Mouse (Mus musculus) ovary, postnatal 14 days (tissue): Measurements from ENCODE around the gene Tbx5.

Experiments
- DNase-seq: peaks from one replicate; pipeline ENCODE4 v3.0.0; 2022; ENCODE audit warnings: low spot score

Gene Tbx5

DNA sequence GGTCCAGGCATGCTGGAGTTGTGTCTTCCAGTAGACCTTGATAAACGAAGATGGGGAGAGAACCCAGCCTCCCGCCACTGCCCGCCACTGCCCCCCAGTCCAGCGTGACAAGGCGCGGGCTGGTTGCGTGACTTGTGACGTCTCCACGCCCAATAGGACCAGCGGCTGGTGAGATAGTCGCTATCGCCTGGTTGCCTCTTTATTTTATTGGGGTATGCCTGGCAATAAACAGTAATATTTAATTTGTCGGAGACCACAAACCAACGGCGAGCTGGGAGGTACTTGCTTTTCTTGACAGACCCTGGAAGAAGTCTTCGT is at the start of gene Tbx5:
Gene Tbx5, plus strand, starts transcription at position 190 of the 318 bp plus-strand sequence.
- DNase-seq = no peak

DNA sequence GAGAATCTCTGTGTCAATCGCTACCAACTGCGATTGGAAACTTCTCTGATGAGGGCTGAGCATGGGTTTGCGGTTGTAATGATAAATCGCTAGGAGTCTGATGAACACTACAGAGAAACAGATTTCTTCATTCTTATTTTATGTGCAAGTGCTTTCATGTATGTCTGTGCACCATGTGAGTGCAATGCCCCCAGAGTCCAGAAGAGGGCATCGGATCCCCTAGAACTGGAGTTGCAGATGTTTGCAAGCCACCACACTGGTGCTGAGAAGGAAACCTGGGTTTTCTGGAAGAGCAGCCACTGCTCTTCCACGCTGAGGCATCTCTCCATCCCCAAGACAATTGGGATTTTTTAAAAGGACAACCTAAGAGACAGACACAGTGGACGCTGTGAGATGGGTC is 46.5 kb upstream of the Tbx5 start:
- DNase-seq = no peak

DNA sequence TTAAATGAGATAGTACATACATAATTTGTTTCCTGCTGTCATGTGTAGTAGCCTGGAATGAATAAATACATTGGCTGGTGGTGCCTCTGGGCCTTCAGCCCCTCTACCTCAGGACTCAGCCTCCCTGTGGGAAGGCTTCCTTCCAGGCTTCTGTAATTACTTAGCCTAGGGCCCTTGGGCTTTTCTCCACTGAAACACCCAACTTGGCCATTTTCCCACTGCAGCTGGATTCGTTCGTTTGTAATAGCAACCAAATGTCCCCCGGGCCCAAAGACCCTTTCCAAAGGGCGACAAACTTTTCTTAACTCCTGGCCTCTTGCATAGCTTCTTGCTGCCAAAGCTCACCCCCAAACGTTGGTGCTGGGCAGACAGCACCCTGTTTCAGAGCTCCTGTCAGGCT is 40.8 kb upstream of the Tbx5 start:
- no peak for DNase-seq

DNA sequence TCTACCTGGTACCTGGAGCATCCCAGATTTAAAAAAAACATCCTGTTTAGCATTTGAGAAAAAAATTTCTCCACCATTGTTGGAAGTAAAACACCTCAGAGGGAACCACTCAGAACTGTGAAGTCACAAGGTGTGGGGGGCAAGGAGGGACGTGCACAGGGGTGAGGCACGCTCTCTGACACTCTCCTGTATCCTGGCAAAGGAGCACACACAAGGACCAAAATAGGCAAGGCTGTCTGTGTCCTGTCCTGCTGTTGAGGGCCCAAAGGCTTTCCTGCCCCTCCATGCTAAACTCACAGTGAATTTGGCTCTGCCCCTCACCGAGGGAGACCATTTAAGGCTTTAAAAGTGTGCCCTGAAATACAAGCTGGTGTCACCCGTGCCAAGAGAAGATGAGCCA is 38.5 kb upstream of the Tbx5 start:
- DNase-seq = no peak

DNA sequence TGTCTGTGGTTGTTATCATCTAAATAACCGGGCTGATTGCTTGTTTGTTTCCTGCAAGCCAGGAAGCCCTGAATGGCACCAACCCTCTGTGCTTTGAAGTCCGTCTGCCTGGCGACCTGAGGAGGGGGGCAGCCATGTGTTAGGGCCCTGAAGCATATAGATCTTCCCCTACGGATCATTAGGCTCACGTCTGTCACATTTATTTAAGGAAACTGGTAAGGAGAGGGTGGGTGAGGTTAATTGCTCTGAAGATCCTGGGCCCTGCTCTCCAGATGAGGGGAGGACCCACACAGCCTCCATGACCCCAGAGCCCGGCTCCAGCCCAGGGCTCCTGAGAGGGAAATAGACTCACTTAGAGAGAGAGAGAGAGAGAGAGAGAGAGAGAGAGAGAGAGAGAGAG is 37.1 kb upstream of the Tbx5 start:
- no peak for DNase-seq

DNA sequence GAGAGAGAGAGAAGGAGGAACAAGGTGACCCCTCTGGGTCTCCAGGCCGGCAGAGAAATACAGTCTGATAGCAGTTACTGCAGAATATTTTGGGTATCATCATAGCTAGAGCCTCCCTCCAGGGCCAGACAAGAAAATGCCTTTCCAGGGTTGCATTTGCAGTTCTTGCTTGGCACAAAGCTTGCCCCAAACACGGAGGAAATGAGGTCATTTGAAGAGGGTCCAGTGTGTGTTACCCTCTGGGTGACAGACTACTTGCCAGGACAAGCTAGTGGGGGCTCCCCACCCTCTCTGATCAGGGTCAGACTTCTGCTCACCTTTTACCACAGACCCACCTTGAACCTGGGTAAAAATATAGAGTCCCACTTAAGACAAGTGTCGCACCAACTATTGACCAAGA is 36.7 kb upstream of the Tbx5 start:
- no peak for DNase-seq

DNA sequence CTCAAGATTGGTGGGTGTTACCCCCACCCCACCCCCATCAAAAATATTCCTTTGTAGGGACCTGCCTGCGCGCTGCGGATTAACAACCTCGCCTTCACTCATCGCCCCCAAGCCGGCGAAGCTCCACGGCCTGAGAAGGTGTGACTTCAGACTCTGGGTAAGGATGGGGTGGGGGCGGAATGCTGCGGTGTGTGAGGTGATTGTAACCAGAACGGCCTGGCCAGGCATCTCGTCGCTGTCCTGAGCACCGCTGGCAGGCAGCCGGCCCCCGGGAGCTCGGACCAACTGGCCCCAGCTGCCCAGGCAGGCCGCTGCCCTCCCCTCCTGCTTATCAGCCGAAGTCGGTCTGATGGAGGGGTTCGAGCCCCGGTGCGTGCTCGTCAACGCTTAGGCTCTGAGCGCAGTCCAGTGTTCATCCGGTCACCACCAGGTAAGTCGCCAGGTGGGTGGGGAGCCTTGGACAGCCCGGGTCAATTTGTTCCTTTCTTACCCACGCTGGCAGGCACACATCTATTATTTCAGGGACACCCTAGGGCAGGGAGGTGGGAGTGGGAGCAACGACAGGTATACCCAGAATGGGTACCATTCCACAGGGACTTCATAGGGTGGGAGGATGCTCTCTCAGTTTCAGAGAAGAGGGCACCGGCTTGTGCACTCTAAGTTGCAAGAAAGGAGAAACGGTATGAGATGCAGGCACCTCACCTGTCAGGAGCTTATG is 35.9 kb upstream of the Tbx5 start:
- DNase-seq = no peak

DNA sequence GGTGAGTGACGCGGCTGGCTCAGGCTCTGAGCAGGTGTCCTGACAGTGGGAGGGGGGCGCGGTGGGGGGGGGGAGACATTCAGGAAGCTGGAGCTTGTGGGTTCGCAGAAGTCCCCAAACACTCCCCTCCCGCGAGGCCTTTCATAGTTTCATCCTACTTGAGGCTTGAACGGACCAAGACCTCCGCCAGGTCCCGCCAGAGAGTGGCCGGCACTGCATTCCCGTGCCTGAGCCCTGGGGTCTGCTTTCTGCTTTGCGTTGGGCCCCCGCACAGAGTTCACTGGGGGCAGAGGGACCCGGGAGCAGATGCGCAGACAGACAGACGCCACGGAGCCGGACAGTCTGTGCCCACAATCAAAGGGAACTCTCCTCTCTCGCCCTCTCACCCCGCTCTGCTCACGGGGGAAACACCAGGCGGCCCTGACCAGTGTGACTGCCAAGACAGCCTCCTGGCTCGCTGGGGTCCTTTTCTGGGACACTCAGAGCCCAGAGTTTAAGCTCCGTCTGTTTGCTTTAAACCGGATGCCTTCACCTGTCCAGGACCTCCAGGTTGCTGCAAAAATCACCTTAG is 34.8 kb upstream of the Tbx5 start:
- no peak for DNase-seq

DNA sequence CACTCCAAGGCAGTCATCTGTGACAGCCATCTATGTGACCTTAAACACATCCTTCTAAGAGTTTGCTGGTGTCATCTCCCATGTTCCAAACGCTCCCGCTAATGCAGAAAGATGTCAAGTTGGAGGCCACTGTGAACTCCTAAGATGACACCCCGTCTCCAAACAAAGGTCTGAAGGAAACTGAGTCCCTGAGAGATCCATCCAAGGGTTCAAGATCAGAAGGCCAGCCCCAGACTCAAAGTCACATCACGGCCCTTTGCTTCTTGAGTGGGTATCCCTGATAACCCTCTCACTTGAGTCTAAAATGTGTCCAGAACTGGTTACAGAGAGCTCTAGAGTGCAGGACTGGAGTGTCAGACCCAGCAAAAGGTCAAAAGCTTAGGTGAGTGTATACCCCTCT is 34.2 kb upstream of the Tbx5 start:
- no peak for DNase-seq

DNA sequence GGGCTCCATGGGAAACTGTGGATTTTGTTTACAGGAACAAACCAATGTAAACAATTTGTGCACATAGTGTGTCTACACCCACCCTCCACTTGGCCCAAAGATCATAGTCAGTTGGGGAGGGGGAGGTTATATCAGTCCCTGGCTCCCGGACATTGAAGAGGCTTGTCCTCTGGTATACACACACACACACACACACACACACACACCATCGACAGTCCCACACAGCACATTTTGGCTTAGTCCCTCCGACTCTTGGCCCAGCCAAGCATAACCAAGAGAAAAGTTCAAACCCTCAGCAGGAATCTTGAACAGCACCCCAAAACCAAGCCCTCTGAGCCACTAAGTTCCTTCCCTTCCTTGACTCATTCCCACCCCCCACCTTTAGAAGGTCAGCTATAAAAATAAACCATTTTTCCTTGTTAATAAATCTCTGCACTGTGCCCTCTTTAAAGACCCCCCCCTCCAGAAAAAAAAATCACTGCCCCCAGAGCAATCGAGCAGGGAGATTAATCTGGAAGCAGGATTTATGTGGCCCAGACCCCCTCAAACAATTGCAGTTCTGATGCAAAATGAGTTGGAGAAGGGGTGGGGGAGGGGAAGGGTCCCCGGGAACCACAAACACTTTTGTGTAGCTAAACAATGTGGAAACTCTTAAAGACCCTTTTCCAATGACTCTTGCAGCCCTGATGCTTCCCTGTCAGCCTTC is 33.6 kb upstream of the Tbx5 start:
- DNase-seq = no peak

DNA sequence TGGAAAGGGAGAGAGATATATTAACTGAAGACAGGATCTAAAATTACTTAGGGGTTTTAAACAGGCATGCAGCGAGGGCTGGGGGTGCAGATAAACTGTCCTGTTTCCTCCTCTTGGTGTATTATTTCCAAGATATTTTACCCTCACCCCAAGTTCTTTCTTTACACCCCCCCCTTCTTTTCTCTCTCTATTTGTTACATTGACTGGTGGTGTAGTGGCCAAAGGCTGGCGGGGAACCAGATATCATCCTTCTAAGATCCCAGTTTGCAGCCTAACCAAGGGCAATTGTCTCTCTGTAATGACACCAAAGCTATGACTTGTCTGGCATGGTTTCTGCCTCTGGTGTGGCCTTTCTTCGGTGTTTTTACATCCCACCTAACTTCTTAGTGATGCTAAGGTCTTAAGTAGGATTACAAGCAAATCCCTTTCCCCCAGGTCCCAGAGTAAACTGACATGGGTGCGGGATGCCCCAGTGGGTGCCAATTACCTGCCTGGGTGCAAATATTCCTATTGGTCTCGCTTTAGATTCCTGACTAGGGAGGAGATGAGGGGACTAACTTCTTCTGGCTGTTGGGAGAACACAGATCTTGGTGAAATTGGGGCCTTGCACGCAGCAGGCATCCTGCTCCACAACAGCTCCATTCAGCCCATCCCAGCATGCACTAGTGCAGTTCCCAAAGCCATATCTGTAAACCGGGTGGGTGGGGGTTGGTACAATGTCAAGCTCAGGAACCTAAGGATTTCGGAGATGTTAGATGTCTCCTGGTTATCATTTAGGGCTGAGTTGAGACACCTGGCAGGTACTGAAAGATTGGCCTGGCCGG is 32.8 kb upstream of the Tbx5 start:
- no peak for DNase-seq

DNA sequence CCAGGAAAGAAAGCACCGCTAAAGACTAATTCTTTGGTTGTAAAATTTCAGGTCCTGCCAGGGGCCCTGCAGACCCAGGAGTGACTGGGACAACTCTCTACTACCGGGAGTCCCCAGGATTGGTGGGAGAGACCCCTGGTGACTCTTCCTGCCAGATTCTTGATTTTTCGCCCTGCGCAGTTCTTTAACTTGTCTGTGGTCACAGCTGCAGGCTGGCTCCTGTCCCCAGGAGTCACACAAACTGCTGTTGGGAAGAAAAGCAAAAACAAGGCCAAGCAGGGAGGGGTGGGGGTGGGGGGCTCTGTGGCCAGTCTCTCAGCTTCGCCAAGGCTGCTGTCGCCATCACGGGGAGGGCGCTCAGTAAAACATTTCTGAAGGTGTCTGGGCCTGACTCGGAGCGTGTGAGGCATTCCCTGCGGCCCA is 32.2 kb upstream of the Tbx5 start:
- no peak for DNase-seq

DNA sequence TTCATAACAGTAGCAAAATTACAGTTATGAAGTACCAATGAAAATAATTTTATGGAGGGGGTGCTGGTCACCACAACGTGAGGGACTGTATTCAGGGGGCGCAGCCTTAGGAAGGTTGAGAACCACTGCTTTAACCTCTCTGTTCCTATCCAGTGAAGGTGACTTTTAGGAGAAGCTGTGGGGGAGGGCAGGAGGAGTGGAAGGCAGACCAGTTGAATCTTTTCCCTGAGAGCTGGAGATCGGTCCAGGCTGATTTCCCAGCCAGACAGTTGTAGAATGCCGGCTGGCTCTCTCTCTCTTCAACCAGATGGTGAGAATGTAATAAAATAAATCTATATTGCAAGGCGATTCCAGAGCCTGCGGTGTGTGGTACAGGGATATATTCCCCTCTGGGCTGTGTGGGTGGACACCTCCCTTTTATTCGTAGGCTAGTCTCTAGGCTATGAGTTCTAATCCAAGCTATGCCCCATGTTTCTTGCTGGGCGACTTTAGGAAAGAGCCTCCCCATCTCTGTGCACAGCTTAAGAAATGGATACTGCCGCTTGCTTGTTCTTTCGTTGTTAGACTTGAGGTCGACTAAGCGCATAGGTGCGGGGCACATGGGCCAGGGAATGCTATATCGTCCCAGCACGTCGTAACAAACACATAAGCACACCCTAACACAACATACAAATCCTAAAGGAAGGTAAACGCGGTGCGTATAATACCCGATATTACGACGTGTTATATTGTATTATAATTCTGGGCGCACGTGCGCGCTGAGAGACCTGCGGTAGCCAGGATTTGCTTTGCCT is 29.7 kb upstream of the Tbx5 start:
- no peak for DNase-seq

DNA sequence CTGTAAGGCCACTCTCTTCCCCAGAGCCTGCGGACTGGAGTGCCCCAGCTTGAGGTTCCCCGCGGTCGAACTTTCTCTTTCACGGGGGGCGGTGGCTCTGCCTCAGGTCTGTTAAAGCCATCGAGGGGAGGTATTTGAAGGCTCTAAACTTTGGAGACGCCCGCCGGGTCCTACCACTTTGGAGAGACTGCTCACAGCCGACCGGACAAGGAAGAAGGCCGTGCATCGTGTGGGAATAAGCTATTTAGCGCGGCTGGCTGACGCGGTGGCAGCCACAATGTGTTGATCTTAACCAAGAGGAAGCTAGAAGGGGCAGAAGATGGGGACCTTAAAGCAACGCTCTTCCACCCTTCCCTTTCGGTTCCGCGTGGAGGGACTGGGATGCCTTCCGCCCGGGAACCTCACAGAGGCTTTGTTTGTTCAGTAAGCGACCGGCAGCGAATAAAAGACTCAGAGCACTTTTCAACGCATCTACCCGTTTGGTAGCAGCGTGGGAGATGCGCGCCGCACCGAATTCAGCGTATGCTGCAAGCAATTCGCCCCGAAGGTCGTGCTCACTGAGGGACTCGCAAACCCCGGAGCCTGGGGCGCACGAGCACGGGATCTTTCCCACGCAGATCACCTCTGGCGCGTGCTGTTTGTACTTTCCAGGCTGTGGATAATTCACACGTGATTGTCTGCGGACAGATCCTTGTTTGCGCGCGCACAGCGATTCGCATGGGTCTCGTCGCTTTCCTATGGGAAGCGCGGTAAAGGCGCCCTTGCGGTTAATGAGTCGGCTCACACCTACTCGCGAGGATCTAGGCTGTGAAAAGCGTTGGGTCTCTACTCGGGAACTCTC is 28.8 kb upstream of the Tbx5 start:
- DNase-seq = no peak

DNA sequence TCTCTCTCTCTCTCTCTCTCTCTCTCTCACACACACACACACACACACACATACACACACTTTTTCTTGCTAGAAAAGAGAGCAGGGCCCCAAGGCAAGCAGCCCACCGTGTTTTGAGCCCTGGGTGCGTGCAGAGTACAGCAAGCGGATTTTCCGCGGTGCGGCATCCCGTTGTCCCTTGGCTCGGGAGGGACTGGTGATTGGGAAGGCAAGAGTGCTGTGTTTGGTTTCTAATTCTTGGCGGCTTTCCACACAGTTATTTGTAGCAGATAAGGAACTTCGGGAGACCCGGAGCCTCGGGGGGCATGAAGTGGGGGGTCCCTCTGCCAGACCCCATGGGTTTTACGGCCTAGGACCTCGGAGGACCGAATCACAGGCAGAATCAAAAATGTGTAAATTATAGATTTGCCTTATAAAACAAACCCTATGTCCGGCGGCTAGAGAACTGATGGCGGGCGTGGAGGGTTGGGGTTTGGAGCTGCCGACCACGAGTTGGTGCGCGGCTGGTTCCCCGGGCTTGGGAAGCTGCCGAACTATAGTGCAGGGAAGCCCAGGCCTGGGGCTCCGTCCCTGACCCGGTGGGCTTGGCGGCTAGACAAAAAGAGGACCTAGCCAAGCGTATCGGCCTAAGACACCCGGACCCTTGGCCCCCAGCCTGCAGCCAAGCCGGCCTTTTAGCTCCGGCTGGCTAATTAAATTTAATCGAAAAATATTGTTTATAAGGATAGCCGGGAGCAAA is 28.0 kb upstream of the Tbx5 start:
- DNase-seq = no peak

DNA sequence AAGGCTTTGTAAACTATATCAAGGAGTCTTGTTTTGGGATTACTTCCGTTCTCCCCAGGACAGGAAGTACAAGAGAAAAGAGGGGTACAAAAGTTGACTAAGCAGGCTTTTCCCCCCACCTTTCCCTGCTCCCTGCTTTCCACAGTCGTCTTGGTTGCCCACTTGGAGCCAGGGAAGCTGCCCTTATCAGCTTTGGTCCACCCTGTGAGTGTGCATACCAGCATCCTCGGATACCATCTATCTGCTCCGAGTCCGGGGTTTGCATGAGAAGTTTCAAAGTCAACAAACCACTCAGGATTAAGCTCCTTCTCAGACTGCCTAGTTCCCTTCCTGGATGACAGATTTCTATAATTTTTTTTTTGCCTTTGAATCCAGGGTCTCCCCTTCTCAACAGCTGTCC is 26.8 kb upstream of the Tbx5 start:
- DNase-seq = no peak

DNA sequence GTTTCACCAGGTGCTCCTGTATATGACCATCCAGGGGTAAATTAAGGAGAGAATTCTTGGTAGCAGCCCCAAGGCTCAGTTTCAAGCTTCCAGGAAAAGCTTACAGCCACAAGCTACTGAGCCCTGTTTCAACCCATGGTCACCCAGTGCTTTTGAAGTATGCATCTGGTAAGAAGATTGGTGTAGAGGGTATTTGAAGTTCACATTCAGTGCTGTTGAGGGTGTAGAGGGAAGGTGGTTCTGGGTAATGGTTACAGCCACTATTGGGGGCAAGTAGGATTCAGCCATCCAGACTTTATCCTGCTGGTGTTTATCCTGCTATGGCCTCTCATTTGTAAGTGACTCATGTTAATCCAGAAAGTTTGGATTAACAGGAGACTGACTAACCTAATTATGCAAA is 26.0 kb upstream of the Tbx5 start:
- DNase-seq = no peak

DNA sequence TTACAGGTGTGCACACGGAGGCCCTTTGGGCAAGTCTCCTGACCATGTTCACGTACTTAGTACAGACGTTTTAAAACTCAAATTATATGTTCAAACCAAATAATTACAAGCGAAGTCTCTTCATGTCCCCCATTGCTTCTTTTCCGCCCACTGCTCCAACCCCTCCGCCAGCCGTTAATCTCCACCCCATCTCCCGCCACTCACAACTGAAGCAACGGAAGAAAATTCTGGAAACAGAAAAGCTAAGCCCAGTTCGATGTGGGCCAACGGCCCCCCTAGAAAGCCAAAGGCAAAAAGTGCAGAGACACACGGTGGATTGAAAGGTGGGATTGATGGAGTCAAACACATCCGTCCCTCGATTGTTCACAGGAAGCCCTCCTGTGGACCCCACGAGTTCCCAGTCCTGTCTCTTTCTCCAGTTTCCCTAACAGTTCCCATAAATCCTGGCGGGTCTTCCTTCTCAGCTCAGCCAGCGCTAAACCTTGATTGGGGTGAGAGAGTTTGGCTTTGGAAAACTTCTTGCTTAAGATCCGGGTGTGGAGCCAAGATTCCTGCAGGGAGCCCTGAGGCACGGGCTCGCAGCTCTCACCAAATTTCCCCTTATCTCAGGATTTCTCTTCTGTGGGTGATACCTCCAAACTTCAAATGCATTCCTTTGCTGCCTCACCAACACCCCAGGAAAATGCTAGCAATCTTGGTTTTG is 24.8 kb upstream of the Tbx5 start:
- DNase-seq = no peak

DNA sequence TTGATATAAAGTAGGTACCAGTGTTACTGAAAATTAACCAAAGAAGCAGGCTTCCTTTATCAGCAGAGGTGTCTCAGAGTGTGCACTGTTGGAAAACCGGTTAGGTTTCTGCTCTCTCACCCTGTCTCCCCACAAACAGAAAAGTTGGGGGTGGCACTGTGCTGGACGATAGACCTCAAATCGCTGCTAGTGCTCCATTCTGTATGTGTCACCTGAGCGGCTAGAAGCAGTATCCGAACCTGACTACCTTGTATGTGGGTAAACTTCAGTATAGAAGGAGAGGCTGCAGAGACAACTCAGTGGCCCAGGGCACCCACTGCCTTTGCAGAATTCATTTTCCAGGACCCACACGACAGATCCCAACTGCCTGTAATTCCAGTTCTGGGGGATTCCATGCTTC is 23.8 kb upstream of the Tbx5 start:
- DNase-seq = no peak
